Mouse (Mus musculus): ENCODE results near the gene Ift74.

DNA sequence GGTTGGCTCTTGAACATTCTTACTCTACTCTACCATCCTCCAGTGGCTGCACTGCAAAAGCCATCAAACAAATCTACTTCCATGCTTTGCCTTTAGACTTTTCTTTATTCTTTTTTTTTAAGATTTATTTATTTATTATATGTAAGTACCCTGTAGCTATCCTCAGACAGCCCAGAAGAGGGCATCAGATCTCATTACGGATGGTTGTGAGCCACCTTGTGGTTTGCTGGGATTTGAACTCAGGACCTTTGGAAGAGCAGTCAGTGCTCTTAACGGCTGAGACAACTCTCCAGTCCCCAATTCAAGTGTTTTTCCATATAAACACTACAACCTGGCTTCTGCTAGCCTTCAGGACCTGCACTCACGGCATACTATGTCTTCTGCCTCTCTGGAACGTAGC is 12.9 kb upstream of the Ift74 start:
- TF ChIP-seq CTCF (IDR thresholded peaks at IDR 0.05; ENCODE audit: low read depth, low read length) (no peak), POLR2A (IDR thresholded peaks at IDR 0.05; ENCODE audit: extremely low read depth, insufficient read depth, low read length) (no peak)

All from liver, adult 2 months (tissue).